Mouse (Mus musculus) heart, postnatal 0 days (tissue): Measurements from ENCODE around the gene 9430038I01Rik.

Source experiments
- CTCF ChIP-seq: IDR thresholded peaks from 2 replicates; pipeline ENCODE4 v1.5.1; 2016; ENCODE audit warnings: antibody characterized with exemption, control low read depth, low read depth
- EP300 ChIP-seq: IDR thresholded peaks from 2 replicates; pipeline ENCODE4 v1.6.1; 2016; ENCODE audit warnings: antibody characterized with exemption, low read depth

- no peak for TF ChIP-seq CTCF
- TF ChIP-seq EP300: no peak
Observed at GRCm38 (mm10) chr7:137410337-137411197, at the start of gene 9430038I01Rik.
